Mouse (Mus musculus): ENCODE measurements around the gene Ppp1r15a. TPM values are rescaled to one million over a fixed set of nuclear protein-coding genes. Genes with fewer than 3 reads are reported as not detected.
A peak's percentile ranks its signal among the peaks of the same experiment; 100 is the strongest.

The Ppp1r15a gene
- polyA plus RNA-seq, 1 experiment from 2014 or later = 14.2 TPM

GRCm38 (mm10) chr7:45554744-45555143 is 28.7 kb upstream of the Ppp1r15a start, which contains the start of gene Hsd17b14:
Gene Hsd17b14 (plus strand): TSS chr7:45554893.
- 51% methylated on average over 8 of the region's 8 CpGs for WGBS

GRCm38 (mm10) chr7:45553990-45554389 is 27.9 kb upstream of the Ppp1r15a start:
- Histone ChIP-seq H3K36me3 (ENCODE audit: control insufficient read depth, insufficient read depth, low read length) (no peaks in the 10 kb centered on the region), H3K4me2 (ENCODE audit: low read depth, low read length) (no peak overlapping the region), H3K4me1 (ENCODE audit: control insufficient read depth, insufficient read depth, low read length) (no peaks in the 10 kb centered on the region), H3K9me3 (ENCODE audit: control insufficient read depth, low read length) (no peaks in the 10 kb centered on the region), H3K27ac (ENCODE audit: low read depth, low read length) (no peak overlapping the region), H3K27me3 (ENCODE audit: control insufficient read depth, insufficient read depth, low read length) (no peaks in the 10 kb centered on the region), H3K9ac (replicated peaks; ENCODE audit: low read depth, low read length) (no peak overlapping the region), H3K4me3 (ENCODE audit: low read depth, low read length) (no peak overlapping the region)
- WGBS = 95% methylated on average over 2 of the region's 2 CpGs
- ATAC-seq (ENCODE audit: low read depth) = no peak

More at GRCm38 (mm10) chr7:45554744-45555143, 28.7 kb upstream of the Ppp1r15a start, which contains the start of gene Hsd17b14:
- no peaks in the 10 kb centered on the region for H3K27me3 ChIP-seq (ENCODE audit: control insufficient read depth, insufficient read depth, low read length)
- H3K4me1 ChIP-seq (ENCODE audit: control insufficient read depth, insufficient read depth, low read length) = no peaks in the 10 kb centered on the region
- ATAC-seq (ENCODE audit: low read depth) = no peak
- H3K9me3 ChIP-seq (ENCODE audit: control insufficient read depth, low read length) = no peaks in the 10 kb centered on the region
- no peak within 1 kb of the TSS for H3K4me2 ChIP-seq (ENCODE audit: low read depth, low read length)
- H3K9ac ChIP-seq (replicated peaks; ENCODE audit: low read depth, low read length) = no peak within 1 kb of the TSS
- no peaks in the 10 kb centered on the region for H3K36me3 ChIP-seq (ENCODE audit: control insufficient read depth, insufficient read depth, low read length)
- no peak within 1 kb of the TSS for H3K4me3 ChIP-seq (ENCODE audit: low read depth, low read length)
- H3K27ac ChIP-seq (ENCODE audit: low read depth, low read length) = no peak within 1 kb of the TSS

GRCm38 (mm10) chr7:45553519-45553918 is 27.5 kb upstream of the Ppp1r15a start:
- Histone ChIP-seq H3K4me1 (ENCODE audit: control insufficient read depth, insufficient read depth, low read length) (no peaks in the 10 kb centered on the region), H3K27ac (ENCODE audit: low read depth, low read length) (no peak overlapping the region), H3K9me3 (ENCODE audit: control insufficient read depth, low read length) (no peaks in the 10 kb centered on the region), H3K9ac (replicated peaks; ENCODE audit: low read depth, low read length) (no peak overlapping the region), H3K36me3 (ENCODE audit: control insufficient read depth, insufficient read depth, low read length) (no peaks in the 10 kb centered on the region), H3K4me2 (ENCODE audit: low read depth, low read length) (no peak overlapping the region), H3K27me3 (ENCODE audit: control insufficient read depth, insufficient read depth, low read length) (no peaks in the 10 kb centered on the region), H3K4me3 (ENCODE audit: low read depth, low read length) (no peak overlapping the region)
- WGBS = 81% methylated on average over 8 of the region's 8 CpGs
- no peak for ATAC-seq (ENCODE audit: low read depth)

- Histone ChIP-seq H3K4me1 (ENCODE audit: control insufficient read depth, insufficient read depth, low read length) (no peaks in the 10 kb centered on the region), H3K9ac (replicated peaks; ENCODE audit: low read depth, low read length) (no peak overlapping the region), H3K27me3 (ENCODE audit: control insufficient read depth, insufficient read depth, low read length) (no peaks in the 10 kb centered on the region), H3K36me3 (ENCODE audit: control insufficient read depth, insufficient read depth, low read length) (no peaks in the 10 kb centered on the region), H3K4me3 (ENCODE audit: low read depth, low read length) (no peak overlapping the region), H3K9me3 (ENCODE audit: control insufficient read depth, low read length) (no peaks in the 10 kb centered on the region), H3K4me2 (ENCODE audit: low read depth, low read length) (no peak overlapping the region), H3K27ac (ENCODE audit: low read depth, low read length) (no peak overlapping the region)
- WGBS = 82% methylated on average over 8 of the region's 8 CpGs
- no peak for ATAC-seq (ENCODE audit: low read depth)
Measured at GRCm38 (mm10) chr7:45551512-45551883, 25.4 kb upstream of the Ppp1r15a start.

GRCm38 (mm10) chr7:45550821-45551511 is 24.9 kb upstream of the Ppp1r15a start:
- WGBS = 76% methylated on average over 11 of the region's 11 CpGs
- H3K4me1 ChIP-seq (ENCODE audit: control insufficient read depth, insufficient read depth, low read length) = no peaks in the 10 kb centered on the region
- H3K27me3 ChIP-seq (ENCODE audit: control insufficient read depth, insufficient read depth, low read length) = no peaks in the 10 kb centered on the region
- no peak overlapping the region for H3K27ac ChIP-seq (ENCODE audit: low read depth, low read length)
- H3K9ac ChIP-seq (replicated peaks; ENCODE audit: low read depth, low read length) = no peak overlapping the region
- ATAC-seq (ENCODE audit: low read depth) = no peak
- H3K36me3 ChIP-seq (ENCODE audit: control insufficient read depth, insufficient read depth, low read length) = no peaks in the 10 kb centered on the region
- no peaks in the 10 kb centered on the region for H3K9me3 ChIP-seq (ENCODE audit: control insufficient read depth, low read length)
- H3K4me2 ChIP-seq (ENCODE audit: low read depth, low read length) = no peak overlapping the region
- no peak overlapping the region for H3K4me3 ChIP-seq (ENCODE audit: low read depth, low read length)

- Histone ChIP-seq H3K4me3 (ENCODE audit: low read depth, low read length) (no peak overlapping the region), H3K9me3 (ENCODE audit: control insufficient read depth, low read length) (no peaks in the 10 kb centered on the region), H3K4me2 (ENCODE audit: low read depth, low read length) (no peak overlapping the region), H3K27me3 (ENCODE audit: control insufficient read depth, insufficient read depth, low read length) (no peaks in the 10 kb centered on the region), H3K36me3 (ENCODE audit: control insufficient read depth, insufficient read depth, low read length) (no peaks in the 10 kb centered on the region), H3K4me1 (ENCODE audit: control insufficient read depth, insufficient read depth, low read length) (no peaks in the 10 kb centered on the region), H3K27ac (ENCODE audit: low read depth, low read length) (no peak overlapping the region), H3K9ac (replicated peaks; ENCODE audit: low read depth, low read length) (0 out of 2 replicates have a peak overlapping the region, but pooled peaks have one; percentile 11)
- WGBS = 88% methylated on average over 16 of the region's 16 CpGs
- ATAC-seq (ENCODE audit: low read depth) = no peak
Measured at GRCm38 (mm10) chr7:45549641-45550436, 23.8 kb upstream of the Ppp1r15a start.

GRCm38 (mm10) chr7:45544525-45544924 is 18.5 kb upstream of the Ppp1r15a start:
- no peak for ATAC-seq (ENCODE audit: low read depth)
- no peaks in the 10 kb centered on the region for H3K27me3 ChIP-seq (ENCODE audit: control insufficient read depth, insufficient read depth, low read length)
- H3K4me3 ChIP-seq (ENCODE audit: low read depth, low read length) = no peak overlapping the region
- H3K9ac ChIP-seq (replicated peaks; ENCODE audit: low read depth, low read length) = no peak overlapping the region
- H3K36me3 ChIP-seq (ENCODE audit: control insufficient read depth, insufficient read depth, low read length) = no peaks in the 10 kb centered on the region
- H3K27ac ChIP-seq (ENCODE audit: low read depth, low read length) = no peak overlapping the region
- 100% methylated on average over 1 of the region's 1 CpGs for WGBS
- no peaks in the 10 kb centered on the region for H3K9me3 ChIP-seq (ENCODE audit: control insufficient read depth, low read length)
- no peaks in the 10 kb centered on the region for H3K4me1 ChIP-seq (ENCODE audit: control insufficient read depth, insufficient read depth, low read length)
- H3K4me2 ChIP-seq (ENCODE audit: low read depth, low read length) = no peak overlapping the region

- 79% methylated on average over 2 of the region's 2 CpGs for WGBS
- Histone ChIP-seq H3K27ac (ENCODE audit: low read depth, low read length) (no peak overlapping the region), H3K27me3 (ENCODE audit: control insufficient read depth, insufficient read depth, low read length) (no peaks in the 10 kb centered on the region), H3K4me2 (ENCODE audit: low read depth, low read length) (no peak overlapping the region), H3K36me3 (ENCODE audit: control insufficient read depth, insufficient read depth, low read length) (no peaks in the 10 kb centered on the region), H3K4me1 (ENCODE audit: control insufficient read depth, insufficient read depth, low read length) (0 out of 2 replicates have a peak, but pooled peaks cover 4% of the 10 kb centered on the region), H3K9ac (replicated peaks; ENCODE audit: low read depth, low read length) (no peak overlapping the region), H3K9me3 (ENCODE audit: control insufficient read depth, low read length) (no peaks in the 10 kb centered on the region), H3K4me3 (ENCODE audit: low read depth, low read length) (no peak overlapping the region)
- no peak for ATAC-seq (ENCODE audit: low read depth)
Measured at GRCm38 (mm10) chr7:45540213-45540612, 14.1 kb upstream of the Ppp1r15a start.

- Histone ChIP-seq H3K27me3 (ENCODE audit: control insufficient read depth, insufficient read depth, low read length) (no peaks in the 10 kb centered on the region), H3K4me1 (ENCODE audit: control insufficient read depth, insufficient read depth, low read length) (0 out of 2 replicates have a peak, but pooled peaks cover 4% of the 10 kb centered on the region), H3K4me3 (ENCODE audit: low read depth, low read length) (no peak overlapping the region), H3K9ac (replicated peaks; ENCODE audit: low read depth, low read length) (no peak overlapping the region), H3K4me2 (ENCODE audit: low read depth, low read length) (no peak overlapping the region), H3K27ac (ENCODE audit: low read depth, low read length) (no peak overlapping the region), H3K9me3 (ENCODE audit: control insufficient read depth, low read length) (no peaks in the 10 kb centered on the region), H3K36me3 (ENCODE audit: control insufficient read depth, insufficient read depth, low read length) (no peaks in the 10 kb centered on the region)
- ATAC-seq (ENCODE audit: low read depth) = no peak
- WGBS = 73% methylated on average over 3 of the region's 3 CpGs
Measured at GRCm38 (mm10) chr7:45539095-45539494, 13.0 kb upstream of the Ppp1r15a start.
